Mouse (Mus musculus) intestine, postnatal 0 days (tissue): ENCODE measurements around the gene Fars2. TPM values are rescaled to one million over a fixed set of nuclear protein-coding genes. Genes with fewer than 3 reads are reported as not detected.

Experiments
- ATAC-seq: fragments of 200-750 bp; cut with Nextera tagmentation; 2 replicates; pipeline ENCODE4 v1.8.0; 2017; ENCODE audit warnings: mild to moderate bottlenecking, moderate TSS enrichment, moderate library complexity
- H3K27ac ChIP-seq: fragments of 300-500 bp; sonication (generic); 2 replicates; pipeline ENCODE4 v1.5.1; 2014; ENCODE audit warnings: mild to moderate bottlenecking, low read depth, low read length, moderate library complexity
- H3K27me3 ChIP-seq: fragments of 300-500 bp; sonication (generic); replicated peaks from 2 replicates; pipeline ENCODE4 v1.6.1; 2014; ENCODE audit warnings: low read length, mixed read lengths; ENCODE audit not compliant: control insufficient read depth, insufficient read depth
- H3K36me3 ChIP-seq: fragments of 300-500 bp; sonication (generic); 2 replicates; pipeline ENCODE4 v1.6.1; 2014; ENCODE audit warnings: mild to moderate bottlenecking, moderate library complexity; ENCODE audit not compliant: control insufficient read depth, insufficient read depth
- H3K4me1 ChIP-seq: fragments of 300-500 bp; sonication (generic); replicated peaks from 2 replicates; pipeline ENCODE4 v1.6.1; 2014; ENCODE audit warnings: antibody characterized with exemption, low read length, mixed read lengths; ENCODE audit not compliant: control insufficient read depth, insufficient read depth
- H3K4me2 ChIP-seq: fragments of 300-500 bp; sonication (generic); replicated peaks from 2 replicates; pipeline ENCODE4 v1.6.1; 2014; ENCODE audit warnings: low read depth, mild to moderate bottlenecking, moderate library complexity
- H3K4me3 ChIP-seq: fragments of 300-500 bp; sonication (generic); 2 replicates; pipeline ENCODE4 v1.5.1; 2014; ENCODE audit warnings: low read depth, low read length
- H3K9ac ChIP-seq: fragments of 300-500 bp; sonication (generic); 2 replicates; pipeline ENCODE4 v1.6.1; 2014; ENCODE audit warnings: mild to moderate bottlenecking, low read depth, low read length
- H3K9me3 ChIP-seq: fragments of 300-500 bp; sonication (generic); 2 replicates; pipeline ENCODE4 v1.6.1; 2016; ENCODE audit warnings: mixed run types; ENCODE audit not compliant: control insufficient read depth
- CTCF ChIP-seq: sonication (generic); IDR thresholded peaks from 2 replicates; pipeline ENCODE4 v1.5.1; 2016; ENCODE audit warnings: low read depth, mild to moderate bottlenecking, control low read depth, antibody characterized with exemption, moderate library complexity
- WGBS: fragments of 180-500 bp; shearing (Covaris S2); extraction: QIAGEN DNeasy Blood & Tissue Kit; methylation state at CpG from one replicate; pipeline ENCODE4 v1.1.7; 2014; 5-methylcytosine and 5-hydroxymethylcytosine counted together
- polyA plus RNA-seq: library from polyadenylated mRNA; unstranded; fragments of >200 nt; fragmentation: Nextera tagmentation; extraction: Ambion mirVana; gene quantifications from 2 replicates; pipeline ENCODE4 v1.2.1, GENCODE M21; 2015

Gene Fars2
- polyA plus RNA-seq, 1 experiment from 2014 or later = 29.8 TPM

DNA sequence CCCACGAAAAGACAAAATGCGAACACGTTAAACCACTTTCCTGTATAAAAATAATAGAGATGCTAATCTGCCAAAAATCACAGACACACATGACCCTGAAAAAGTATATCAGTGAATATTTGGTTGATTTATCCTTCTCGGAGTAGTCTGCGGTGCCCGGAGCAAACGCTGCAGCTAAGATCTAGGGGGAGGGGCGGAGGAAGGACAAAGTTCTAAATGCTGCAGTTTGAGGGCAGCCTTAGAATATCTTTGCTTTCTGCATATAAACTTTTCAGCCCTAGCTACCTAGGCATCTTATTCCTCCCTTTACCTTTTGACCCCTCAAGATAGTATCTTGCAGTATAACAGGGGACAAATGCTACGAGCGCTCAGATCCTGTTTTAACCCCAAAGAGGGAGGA lies 616.4 kb downstream of the Fars2 start:
- peak overlapping the region; percentile 85 for H3K4me2 ChIP-seq
- no peak for TF ChIP-seq CTCF
- peak overlapping the region; percentile 56 for H3K4me3 ChIP-seq
- no peaks in the 10 kb centered on the region; the same call in 1 of the 2 replicates for H3K36me3 ChIP-seq
- H3K4me1 ChIP-seq = no peaks in the 10 kb centered on the region
- no peak for ATAC-seq
- H3K27ac ChIP-seq = peak overlapping the region; percentile 68; the same call in 1 of the 2 replicates
- H3K27me3 ChIP-seq = peaks cover 40% of the 10 kb centered on the region
- whole genome bisulfite sequencing = 3% methylated on average over 10 of the region's 10 CpGs
- no peaks in the 10 kb centered on the region for H3K9me3 ChIP-seq
- peak overlapping the region; percentile 51 for H3K9ac ChIP-seq

DNA sequence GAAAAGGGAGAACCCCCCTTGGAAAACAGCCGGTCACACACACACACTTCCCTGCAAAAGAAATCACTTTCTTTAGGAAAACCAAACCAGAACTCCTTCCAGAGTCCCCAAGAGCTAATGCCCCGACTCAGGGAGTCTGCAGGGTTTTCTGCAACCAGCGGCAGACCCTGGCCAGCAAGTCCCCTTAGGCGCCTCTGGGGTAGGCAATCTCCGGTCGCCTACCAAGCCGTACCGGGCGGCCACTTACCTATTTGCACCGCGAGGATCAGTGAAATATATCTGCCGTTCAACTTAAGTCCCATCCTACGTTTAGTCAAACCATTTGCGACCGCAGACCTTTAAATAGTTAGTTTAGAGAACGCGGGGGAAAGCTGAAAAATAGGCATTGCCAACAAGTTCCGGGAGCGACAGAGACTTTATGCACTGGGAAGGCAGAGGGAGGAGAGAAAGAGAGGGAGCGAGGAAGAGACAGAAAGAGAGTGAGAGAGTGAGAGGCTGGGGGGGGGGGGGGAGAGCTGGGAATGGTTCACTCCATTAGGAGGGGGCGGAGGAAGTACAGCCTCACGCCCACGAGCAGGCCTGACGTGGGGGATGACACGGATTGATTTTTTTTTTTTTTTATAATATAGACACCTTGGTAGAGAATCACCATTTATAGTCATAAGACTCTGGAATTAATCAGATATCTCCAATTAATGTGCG lies 616.9 kb downstream of the Fars2 start:
- Histone ChIP-seq H3K4me1 (no peaks in the 10 kb centered on the region), H3K9ac (peak overlapping the region; percentile 51), H3K4me3 (peak overlapping the region; percentile 56), H3K4me2 (peak overlapping the region; percentile 85), H3K9me3 (no peaks in the 10 kb centered on the region), H3K36me3 (no peaks in the 10 kb centered on the region), H3K27me3 (peaks cover 36% of the 10 kb centered on the region), H3K27ac (peak overlapping the region; percentile 76)
- no peak for TF ChIP-seq CTCF
- 1% methylated on average over 26 of the region's 26 CpGs for WGBS
- ATAC-seq = 0 out of 2 replicates have a peak, but pooled peaks have one; percentile 17

DNA sequence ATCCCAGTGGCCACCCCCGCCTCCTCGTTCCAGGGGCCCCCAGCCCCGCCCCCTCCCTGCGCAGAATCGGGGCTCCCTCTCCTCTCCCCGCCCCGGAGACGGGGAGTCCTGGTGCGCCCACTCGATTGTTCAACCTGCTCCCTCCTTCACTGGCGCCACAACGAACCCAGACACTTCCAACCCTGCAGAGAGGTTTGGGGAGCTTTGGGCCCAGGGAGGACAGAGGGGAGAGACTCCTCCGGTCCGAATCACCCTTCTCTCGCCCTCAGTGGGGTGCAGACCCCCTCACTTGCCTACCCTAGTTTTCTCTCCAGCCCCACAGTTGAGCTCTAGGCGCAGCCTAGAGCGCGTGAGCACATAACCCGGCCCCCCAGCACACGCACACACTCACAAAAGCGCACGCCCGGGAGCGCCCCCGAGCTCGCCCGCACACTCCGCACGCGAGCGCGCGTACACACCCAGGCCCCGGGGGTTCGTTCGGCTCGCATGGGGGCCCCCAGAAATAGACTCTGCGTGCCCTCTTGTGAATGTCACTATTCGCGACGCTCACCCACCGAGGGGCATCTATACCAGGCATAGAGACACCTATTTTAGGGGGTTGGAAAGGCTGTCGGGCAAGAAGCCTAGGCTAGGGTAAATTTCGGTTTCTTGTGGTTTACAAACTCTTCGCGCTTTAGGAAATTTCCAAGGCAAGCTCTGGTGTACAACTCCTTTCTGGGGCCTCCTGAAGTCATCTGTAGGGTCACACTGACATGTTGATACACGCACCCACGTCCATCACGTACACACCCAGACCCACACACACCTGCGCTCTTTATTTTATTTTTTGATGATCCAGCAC lies 617.7 kb downstream of the Fars2 start, which contains the start of gene Nrn1:
Gene Nrn1, minus strand, starts transcription at position 401 of the 841 bp plus-strand sequence.
- Histone ChIP-seq H3K9ac (peak within 1 kb of the TSS; percentile 51), H3K9me3 (no peaks in the 10 kb centered on the region), H3K4me2 (peak within 1 kb of the TSS; percentile 85), H3K4me3 (peak within 1 kb of the TSS; percentile 56), H3K4me1 (no peaks in the 10 kb centered on the region), H3K27me3 (peaks cover 29% of the 10 kb centered on the region), H3K27ac (peak within 1 kb of the TSS; percentile 76), H3K36me3 (no peaks in the 10 kb centered on the region)
- no peak for TF ChIP-seq CTCF
- ATAC-seq = peak; percentile 39; the same call in 1 of the 2 replicates
- under 1% methylated on average over 49 of the region's 50 CpGs for WGBS

DNA sequence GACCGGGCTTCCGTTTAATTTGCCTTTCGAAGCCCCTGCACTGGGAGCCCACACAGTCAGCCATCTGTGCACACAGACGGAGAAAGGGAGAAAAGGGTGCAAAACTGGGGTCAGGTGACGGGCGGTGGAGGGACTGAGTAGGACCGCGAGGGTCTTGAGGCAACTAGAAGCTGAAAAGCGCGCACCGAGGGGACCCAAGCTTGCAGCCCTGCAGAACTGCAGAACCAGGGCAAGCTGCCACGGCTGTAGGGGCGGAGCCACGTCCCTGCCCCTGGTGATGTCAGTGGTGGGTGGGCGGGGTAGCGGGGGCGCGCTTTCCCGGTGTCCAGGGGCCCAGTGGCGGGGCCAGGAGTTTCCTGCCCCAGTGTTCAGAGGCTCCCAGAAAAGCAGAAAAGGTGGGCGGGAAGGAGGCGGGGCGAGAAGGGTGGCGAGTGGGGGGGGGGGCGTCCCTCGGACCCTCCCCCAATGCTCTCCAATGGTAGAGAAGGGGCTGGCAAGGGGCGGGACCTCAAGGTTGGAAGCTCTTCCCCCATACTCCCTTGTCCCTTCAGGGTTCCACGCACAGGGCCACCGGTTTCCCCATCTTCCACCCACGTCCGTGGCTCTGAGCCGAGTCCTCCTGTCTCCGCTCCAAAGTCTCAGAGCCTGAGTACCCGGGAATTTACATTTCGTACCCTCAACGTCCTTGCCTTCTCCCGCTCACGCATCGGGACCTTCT lies 618.8 kb downstream of the Fars2 start:
- ATAC-seq = peak; percentile 86
- H3K27me3 ChIP-seq = peaks cover 22% of the 10 kb centered on the region
- under 1% methylated on average over 36 of the region's 39 CpGs for WGBS

DNA sequence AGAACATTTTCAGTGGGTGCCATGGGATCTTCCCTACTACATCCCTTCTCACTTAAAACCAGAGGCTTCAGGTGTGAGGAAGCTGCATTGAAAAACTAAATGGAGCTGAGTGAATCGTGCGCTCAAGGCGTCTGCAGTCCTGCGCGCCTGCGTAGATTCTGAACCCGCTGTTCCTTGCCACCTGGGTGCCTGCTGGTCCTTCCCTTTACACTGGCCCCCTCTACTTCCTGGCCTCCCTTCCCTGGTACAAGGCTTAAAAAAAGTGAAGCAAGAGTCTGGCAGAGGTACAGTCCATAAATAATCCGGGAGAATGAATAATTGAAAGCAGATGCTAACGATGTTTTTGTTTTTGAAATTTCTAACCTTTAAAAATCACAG lies 619.4 kb downstream of the Fars2 start:
- Histone ChIP-seq H3K4me1 (no peaks in the 10 kb centered on the region), H3K36me3 (no peaks in the 10 kb centered on the region), H3K4me3 (peak overlapping the region; percentile 56), H3K27me3 (peaks cover 16% of the 10 kb centered on the region), H3K4me2 (peak overlapping the region; percentile 85), H3K9ac (no peak overlapping the region), H3K27ac (0 out of 2 replicates have a peak overlapping the region, but pooled peaks have one; percentile 9), H3K9me3 (no peaks in the 10 kb centered on the region)
- WGBS = 16% methylated on average over 9 of the region's 9 CpGs
- ATAC-seq = no peak
- no peak for TF ChIP-seq CTCF

More for the DNA sequence above, 618.8 kb downstream of the Fars2 start:
- Histone ChIP-seq H3K9ac (peak overlapping the region; percentile 38; the same call in 1 of the 2 replicates), H3K9me3 (no peaks in the 10 kb centered on the region), H3K36me3 (no peaks in the 10 kb centered on the region), H3K27ac (0 out of 2 replicates have a peak overlapping the region, but pooled peaks have one; percentile 9), H3K4me2 (peak overlapping the region; percentile 85), H3K4me1 (no peaks in the 10 kb centered on the region), H3K4me3 (peak overlapping the region; percentile 56)
- TF ChIP-seq CTCF = no peak

DNA sequence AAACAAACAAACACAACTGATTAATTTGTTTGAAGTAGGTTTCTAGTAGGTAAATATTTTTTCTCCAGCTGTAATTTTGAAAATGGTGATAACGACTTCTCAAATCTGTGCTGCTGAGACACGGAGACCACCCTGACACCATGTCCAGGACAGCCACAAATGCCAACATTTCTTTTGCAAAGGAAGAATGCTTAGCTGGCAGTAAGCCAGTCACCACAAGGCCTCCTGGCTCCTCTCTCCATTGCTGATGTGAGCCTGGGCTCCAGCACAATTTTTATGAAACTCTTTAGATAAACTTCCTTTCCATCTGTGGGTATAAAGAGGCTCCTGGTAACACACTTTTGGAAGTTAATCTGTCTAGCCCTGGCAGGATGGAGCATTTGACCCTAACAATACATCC lies 632.8 kb downstream of the Fars2 start:
- no peak overlapping the region for H3K4me3 ChIP-seq
- WGBS = 35% methylated on average over 2 of the region's 2 CpGs
- TF ChIP-seq CTCF = no peak
- ATAC-seq = no peak
- no peak overlapping the region for H3K27ac ChIP-seq
- no peak overlapping the region for H3K9ac ChIP-seq
- no peaks in the 10 kb centered on the region for H3K4me1 ChIP-seq
- H3K36me3 ChIP-seq = no peaks in the 10 kb centered on the region
- no peaks in the 10 kb centered on the region for H3K9me3 ChIP-seq
- H3K4me2 ChIP-seq = no peak overlapping the region
- H3K27me3 ChIP-seq = no peaks in the 10 kb centered on the region
